Mouse (Mus musculus) brain, embryonic 14.5 days (tissue): ENCODE data around the gene Add3.

Experiments
- CTCF ChIP-seq: fragments of 200-500 bp; IDR thresholded peaks from 2 replicates; pipeline ENCODE4 v1.5.1; 2012; ENCODE audit warnings: inconsistent platforms, mild to moderate bottlenecking, moderate library complexity, borderline replicate concordance; ENCODE audit not compliant: insufficient read depth, insufficient read length; ENCODE audit errors: extremely low read depth
- POLR2A ChIP-seq: fragments of 200-500 bp; IDR thresholded peaks from 2 replicates; pipeline ENCODE4 v1.6.1; 2012; ENCODE audit warnings: mild to moderate bottlenecking, inconsistent platforms, borderline replicate concordance; ENCODE audit not compliant: poor library complexity, insufficient read depth, insufficient read length, severe bottlenecking; ENCODE audit errors: extremely low read depth

- TF ChIP-seq CTCF (no peak), POLR2A (no peak)
Observed at GRCm38 (mm10) chr19:53137116-53137670, 3.0 kb upstream of the Add3 start.
